Mouse (Mus musculus) cerebellum, adult 9-11 months (tissue): Measurements from ENCODE around the gene Otud3.
"Not testable (repeated sequence)": the region's sequence is repeated elsewhere in the genome, so short reads cannot be mapped to it uniquely, and the experiment has no call there.

ENCODE experiments used
- DNase-seq: peaks from one replicate; pipeline ENCODE4 v3.0.0; 2022

Gene Otud3

GRCm38 (mm10) chr4:138889165-138889564 is 24.6 kb downstream of the Otud3 start:
- DNase-seq, result no peak

GRCm38 (mm10) chr4:138884261-138884660 is 29.5 kb downstream of the Otud3 start:
- DNase-seq, result peak; percentile 62

GRCm38 (mm10) chr4:138882179-138882578 is 31.6 kb downstream of the Otud3 start:
- no peak for DNase-seq

- DNase-seq, result no peak
Observed at GRCm38 (mm10) chr4:138880811-138881584, 32.7 kb downstream of the Otud3 start.

- no peak for DNase-seq
Observed at GRCm38 (mm10) chr4:138879808-138880207, 33.9 kb downstream of the Otud3 start.

- no peak for DNase-seq
Observed at GRCm38 (mm10) chr4:138878783-138879182, 35.0 kb downstream of the Otud3 start.

- DNase-seq, result no peak
Observed at GRCm38 (mm10) chr4:138877731-138878130, 36.0 kb downstream of the Otud3 start, which contains the start of gene Pla2g2e. TSS of gene Pla2g2e (plus strand) at chr4:138877942.

GRCm38 (mm10) chr4:138875986-138876385 is 37.8 kb downstream of the Otud3 start:
- DNase-seq, result no peak

- DNase-seq, result not testable (repeated sequence)
Observed at GRCm38 (mm10) chr4:138875275-138875674, 38.5 kb downstream of the Otud3 start.

GRCm38 (mm10) chr4:138873864-138874263 is 39.9 kb downstream of the Otud3 start, which contains the start of gene Gm13030:
TSS of gene Gm13030 (minus strand) at chr4:138873964.
- DNase-seq, result no peak

GRCm38 (mm10) chr4:138868666-138869065 is 45.1 kb downstream of the Otud3 start:
- DNase-seq, result no peak

GRCm38 (mm10) chr4:138866413-138866812 is 47.3 kb downstream of the Otud3 start:
- DNase-seq, result peak; percentile 47

GRCm38 (mm10) chr4:138865991-138866390 is 47.8 kb downstream of the Otud3 start:
- DNase-seq, result no peak

GRCm38 (mm10) chr4:138865092-138865491 is 48.7 kb downstream of the Otud3 start:
- DNase-seq, result no peak

GRCm38 (mm10) chr4:138863344-138863998 is 50.3 kb downstream of the Otud3 start, which contains the start of gene Pla2g5:
TSS of gene Pla2g5 (minus strand) at chr4:138863482.
- no peak for DNase-seq

- DNase-seq, result peak; percentile 88
Observed at GRCm38 (mm10) chr4:138859728-138860127, 54.0 kb downstream of the Otud3 start.

GRCm38 (mm10) chr4:138859245-138859644 is 54.5 kb downstream of the Otud3 start:
- peak; percentile 40 for DNase-seq

- DNase-seq, result peak; percentile 34
Observed at GRCm38 (mm10) chr4:138858446-138858845, 55.3 kb downstream of the Otud3 start.

GRCm38 (mm10) chr4:138857576-138857975 is 56.2 kb downstream of the Otud3 start:
- no peak for DNase-seq

- peak; percentile 64 for DNase-seq
Observed at GRCm38 (mm10) chr4:138856491-138856890, 57.3 kb downstream of the Otud3 start.

GRCm38 (mm10) chr4:138855092-138855632 is 58.6 kb downstream of the Otud3 start:
- DNase-seq, result no peak

- no peak for DNase-seq
Observed at GRCm38 (mm10) chr4:138852961-138853360, 60.8 kb downstream of the Otud3 start.

- peak; percentile 67 for DNase-seq
Observed at GRCm38 (mm10) chr4:138851463-138851862, 62.3 kb downstream of the Otud3 start.
